Mouse (Mus musculus) ZHBTc4 (cell line): ENCODE measurements around the gene Apobec4.
"Not testable (repeated sequence)": the region's sequence is repeated elsewhere in the genome, so short reads cannot be mapped to it uniquely, and the experiment has no call there.

Experiments
- DNase-seq: peaks from one replicate; pipeline ENCODE4 v3.0.0-alpha.2; 2011; ENCODE audit warnings: low read depth, low spot score

Apobec4 gene

GRCm38 (mm10) chr1:152766032-152766772 is 15.9 kb downstream of the Apobec4 start, which contains the start of the genes Rgl1 and Arpc5:
Rgl1 (minus strand) TSS chr1:152766351.
Arpc5 (plus strand) TSS chr1:152766542.
- peak; percentile 98 for DNase-seq

DNA sequence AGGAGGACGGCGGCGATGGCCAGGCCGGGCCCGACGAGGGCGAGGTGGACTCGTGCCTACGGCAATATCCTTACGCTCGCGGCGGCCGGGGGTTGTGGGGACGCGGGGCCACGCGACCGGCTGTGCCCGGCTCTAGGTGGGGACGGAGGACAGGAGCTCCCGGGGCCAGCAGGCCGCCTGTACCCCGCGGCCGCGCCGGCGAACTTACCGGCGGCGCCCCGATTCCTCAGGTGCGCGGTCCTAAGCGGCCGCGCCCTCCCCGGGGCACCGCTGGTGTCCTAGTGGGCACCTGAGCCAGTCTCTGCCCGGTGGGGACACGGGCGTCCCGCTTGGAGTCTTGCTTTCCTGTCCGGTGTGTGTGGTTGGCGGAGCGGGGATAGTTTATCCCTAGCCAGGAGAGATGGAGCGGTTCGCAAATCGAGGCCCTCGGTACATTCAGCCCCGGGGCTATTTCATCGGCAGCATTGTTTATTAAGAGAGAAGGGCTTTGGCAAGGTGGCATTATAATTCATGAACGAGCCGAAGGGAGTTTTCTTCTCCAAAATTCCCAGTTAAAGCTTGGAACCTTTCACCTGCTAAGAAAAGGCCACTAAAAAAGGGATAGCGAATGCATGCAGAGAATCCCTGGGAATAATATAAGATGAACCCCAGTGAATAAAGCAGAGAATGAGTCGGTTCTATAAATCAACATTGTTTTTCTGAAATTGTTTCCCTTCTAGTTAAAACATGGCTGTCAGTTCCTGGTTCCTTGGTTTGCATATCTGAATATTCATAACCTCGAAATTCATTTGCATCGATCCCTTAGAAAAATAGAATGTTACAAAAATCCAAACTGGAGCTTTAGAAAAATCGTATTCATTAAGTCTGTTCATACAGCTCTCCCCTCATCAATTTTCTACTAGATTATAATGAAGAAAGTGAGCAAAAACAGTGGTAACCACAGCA is 16.7 kb downstream of the Apobec4 start:
- DNase-seq, result peak; percentile 36

GRCm38 (mm10) chr1:152767749-152768488 is 17.6 kb downstream of the Apobec4 start:
- peak; percentile 92 for DNase-seq

DNA sequence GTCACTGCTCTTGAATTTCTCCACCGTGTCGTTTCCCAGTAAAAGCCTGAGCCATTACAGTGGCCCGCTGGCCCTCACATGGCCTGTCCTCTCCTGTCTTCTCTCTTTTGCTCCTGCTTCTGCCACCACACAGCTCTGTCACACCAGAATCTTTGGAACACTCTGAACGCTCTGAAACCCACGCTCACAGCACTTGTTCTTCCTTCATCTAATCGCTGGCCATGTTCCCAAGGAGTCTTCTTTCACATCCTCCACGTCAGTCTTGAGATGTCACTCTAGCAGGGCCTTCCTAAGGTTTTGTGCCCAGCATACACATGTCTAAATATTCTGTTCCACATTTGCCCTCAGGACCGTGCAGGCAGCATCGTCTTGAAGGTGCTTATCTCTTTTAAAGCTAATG is 20.7 kb downstream of the Apobec4 start:
- no peak for DNase-seq

- not testable (repeated sequence) for DNase-seq
Measured at GRCm38 (mm10) chr1:152774601-152775000, 24.2 kb downstream of the Apobec4 start.

- DNase-seq, result peak; percentile 87
Measured at GRCm38 (mm10) chr1:152779071-152779737, 28.9 kb downstream of the Apobec4 start.

GRCm38 (mm10) chr1:152784620-152785019 is 34.3 kb downstream of the Apobec4 start:
- DNase-seq, result no peak

GRCm38 (mm10) chr1:152785446-152785845 is 35.1 kb downstream of the Apobec4 start:
- not testable (repeated sequence) for DNase-seq

GRCm38 (mm10) chr1:152786953-152787352 is 36.6 kb downstream of the Apobec4 start:
- no peak for DNase-seq

DNA sequence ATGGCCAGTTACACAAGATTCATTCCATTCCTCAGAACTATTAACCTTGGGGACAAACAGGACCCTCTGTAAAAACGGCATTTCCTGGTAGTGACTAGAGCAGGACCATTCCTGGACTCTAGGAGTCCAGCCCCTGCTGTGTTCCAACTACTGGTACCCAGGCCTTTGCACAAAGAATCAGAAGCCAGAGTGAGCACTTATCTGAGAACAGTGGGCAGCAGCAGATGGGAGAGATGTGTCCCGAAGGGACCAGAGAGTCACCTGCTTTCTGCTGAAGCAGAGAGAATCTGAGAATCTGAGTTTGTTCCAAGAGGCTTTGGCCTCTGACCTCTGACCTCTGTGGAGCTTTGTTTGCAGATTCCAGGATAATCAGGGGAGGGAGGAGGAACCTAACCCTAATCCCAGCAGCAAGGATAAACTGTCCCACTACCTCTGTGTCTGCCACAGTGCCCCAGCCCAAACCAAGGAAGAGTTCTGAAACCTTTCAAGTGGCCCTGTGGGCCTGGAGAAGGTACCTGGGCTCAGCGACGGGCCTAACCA is 37.8 kb downstream of the Apobec4 start:
- DNase-seq, result no peak

DNA sequence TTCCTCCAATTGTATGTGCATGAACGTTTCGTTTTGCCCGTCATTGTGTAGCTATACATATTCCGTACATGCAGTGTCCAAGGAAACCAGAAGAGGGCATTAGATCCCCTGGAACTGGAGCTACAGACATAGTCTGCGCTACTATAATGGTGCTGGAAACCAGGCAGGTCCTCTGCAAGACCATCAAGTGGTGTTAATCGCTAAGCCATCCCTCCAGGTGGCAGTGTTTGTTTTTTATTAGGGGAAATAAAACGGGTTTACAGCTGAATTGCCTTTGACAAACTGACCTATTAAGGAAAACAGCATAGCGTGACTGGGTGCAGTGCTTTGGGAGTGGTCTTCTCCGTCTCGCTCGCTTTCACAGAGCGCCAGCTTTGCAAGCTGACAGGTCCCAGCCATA is 39.9 kb downstream of the Apobec4 start:
- DNase-seq, result peak; percentile 94

DNA sequence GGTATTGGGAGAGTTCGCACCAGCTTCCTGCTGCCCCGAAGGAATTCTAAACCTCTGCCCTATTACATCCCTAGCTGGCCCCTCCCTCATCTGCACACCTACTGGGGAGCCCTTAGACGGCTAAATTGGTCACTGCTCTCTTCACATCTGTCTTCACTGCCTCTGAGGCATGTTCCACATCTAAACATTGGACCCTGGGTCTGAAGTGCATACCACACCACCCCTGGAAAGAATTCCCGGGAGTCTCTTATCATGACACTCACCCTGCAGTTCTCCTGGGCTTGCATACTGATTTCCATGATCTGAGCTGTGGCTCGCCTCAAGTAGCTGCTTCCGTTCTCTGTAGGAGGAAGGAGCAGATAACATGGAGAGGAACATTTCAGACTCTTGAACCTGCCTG is 40.5 kb downstream of the Apobec4 start:
- peak; percentile 68 for DNase-seq

DNA sequence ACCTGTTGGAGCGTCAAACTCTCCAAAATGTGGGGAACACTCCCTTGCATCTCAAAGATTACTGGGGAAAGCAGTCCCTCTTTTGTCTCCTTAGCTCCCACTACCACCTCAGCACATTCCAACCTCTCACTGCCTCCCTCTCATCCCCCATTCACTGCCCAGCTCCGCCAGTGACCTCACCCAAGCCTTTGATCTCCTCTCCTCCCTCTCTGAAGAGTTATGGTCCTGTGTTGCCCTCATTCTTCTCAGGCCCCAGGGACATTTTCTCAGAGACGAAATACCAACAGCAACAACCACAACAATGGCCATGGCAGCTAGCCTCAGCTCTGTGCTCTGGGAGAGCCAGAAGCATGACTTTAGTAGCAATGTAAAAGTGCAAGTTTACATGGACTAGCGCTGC is 40.9 kb downstream of the Apobec4 start:
- peak; percentile 55 for DNase-seq

DNA sequence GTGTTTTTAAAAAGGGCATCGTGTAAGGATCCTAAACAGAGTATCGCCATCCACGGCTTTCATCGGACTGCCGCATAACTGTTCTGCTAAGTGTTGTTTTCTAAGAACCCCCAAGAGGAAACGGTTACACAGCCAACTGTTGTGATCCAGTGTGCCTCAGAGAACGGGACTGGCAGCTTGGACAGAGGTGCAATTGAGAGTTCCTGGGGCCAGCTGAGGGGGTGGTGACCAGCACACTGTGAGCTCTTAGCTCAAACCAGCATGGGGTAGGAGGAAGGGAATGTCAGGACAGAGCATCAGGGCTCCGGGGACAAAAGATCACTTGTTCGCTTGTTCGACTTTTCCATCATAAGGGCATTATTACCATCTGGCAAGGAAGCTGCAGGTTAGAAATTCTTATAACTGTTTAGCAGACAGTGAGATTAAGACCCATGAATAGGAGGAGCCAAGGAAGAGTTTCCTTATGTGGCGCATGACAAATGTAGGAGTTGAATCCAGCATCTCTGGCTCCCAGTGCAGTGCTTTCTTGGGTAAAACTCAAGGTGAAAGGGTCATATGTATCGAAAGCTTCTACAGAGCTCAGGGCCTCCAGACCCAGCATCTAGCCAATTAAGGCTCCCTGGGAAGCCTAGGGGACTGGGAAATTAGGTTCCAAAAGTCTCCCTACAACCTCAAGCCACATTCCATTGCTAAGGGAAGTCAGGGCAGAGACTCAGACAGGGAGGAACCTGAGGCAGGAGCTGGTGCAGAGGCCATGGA is 42.6 kb downstream of the Apobec4 start:
- DNase-seq, result peak; percentile 74

DNA sequence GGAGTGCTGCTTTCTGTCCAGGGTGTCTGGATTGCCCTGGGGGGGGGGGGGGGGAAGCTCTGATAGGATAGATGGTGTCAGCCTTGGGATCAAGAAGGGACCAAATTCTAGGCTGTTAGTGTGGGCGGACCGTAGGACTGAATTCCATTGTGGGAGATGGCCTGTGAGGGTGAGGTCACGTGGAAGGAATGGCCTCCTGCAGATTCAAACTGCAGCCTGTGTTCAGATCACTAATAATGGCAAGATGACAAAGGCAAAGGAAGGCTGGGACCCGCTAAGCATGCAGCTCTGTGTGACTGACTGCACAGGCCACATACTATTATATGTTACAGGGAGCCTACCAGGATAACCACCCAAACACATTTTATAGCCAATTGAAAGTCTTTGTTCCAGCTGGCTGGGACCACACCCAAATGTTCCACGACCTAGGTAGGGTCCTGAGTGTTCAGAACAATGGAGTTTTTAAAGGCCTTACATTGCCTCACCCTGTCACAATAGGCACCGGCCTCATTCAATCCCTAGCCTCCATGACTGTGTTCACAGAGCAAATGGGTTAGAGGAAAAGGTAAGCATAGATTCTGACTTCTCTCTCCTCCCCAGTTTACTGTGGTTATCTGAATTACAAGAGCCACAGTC is 43.3 kb downstream of the Apobec4 start:
- DNase-seq, result peak; percentile 92

DNA sequence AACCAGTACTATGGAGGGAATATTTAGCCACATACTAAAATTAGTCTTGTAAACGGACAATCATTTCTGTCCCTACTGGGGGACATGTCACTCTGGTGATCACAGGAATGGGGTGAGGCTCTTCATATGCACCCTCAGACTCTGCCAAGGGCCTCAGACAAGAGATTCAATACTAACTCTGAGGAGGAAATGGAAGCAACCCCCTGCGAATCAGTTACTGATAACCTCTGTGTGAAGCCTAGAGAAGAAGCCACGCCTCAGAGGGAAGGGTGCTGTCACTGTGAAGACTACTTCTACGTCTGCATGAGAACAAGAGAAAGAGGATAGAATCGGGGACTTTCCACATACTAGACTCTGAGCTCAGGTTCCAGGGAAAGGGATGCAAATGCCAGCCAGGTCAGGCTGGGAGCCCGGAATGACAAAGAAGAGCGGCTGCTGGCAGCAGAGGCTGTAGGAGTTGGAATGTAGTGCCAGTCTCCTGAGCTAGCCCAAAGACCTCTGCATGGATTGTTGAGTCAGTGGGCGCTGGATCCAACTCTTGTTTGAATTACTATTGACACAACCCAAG is 45.4 kb downstream of the Apobec4 start:
- peak; percentile 59 for DNase-seq

- peak; percentile 43 for DNase-seq
Measured at GRCm38 (mm10) chr1:152796683-152797263, 46.4 kb downstream of the Apobec4 start.

DNA sequence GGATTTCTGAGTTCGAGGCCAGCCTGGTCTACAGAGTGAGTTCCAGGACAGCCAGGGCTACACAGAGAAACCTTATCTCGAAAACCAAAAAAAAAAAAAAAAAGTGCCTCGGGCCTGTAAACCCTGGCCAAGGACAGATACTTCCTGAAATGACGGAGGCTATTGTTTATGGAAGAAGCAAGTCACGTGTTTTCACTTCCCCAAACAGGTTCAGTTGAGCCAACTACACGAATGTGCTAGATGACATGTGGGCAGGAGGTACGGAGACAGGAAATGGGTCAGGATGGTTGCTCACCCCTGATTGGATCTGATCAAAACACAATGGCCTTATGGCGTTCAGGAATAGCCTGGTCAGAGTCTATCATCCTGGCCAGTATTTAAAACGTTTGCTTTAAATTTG is 47.8 kb downstream of the Apobec4 start:
- peak; percentile 29 for DNase-seq

DNA sequence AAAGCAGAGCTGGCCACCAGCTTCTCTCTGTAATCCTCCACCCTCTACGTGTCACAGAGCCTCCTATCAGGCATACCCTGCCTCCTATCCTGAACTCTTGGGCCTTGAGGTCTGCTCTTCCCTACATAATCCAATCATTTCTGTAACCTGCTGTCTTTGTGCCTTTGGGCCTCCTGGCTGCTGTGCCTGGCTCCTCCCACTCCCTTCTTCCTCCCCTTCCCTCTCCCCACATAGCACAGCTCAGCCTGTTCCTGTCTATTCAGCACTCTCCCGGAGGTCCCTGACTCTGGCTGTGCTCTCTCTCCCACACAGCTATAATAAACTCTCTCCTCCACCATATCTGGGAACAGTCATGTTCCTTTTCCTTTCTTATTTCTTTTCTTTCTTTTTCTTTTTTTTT is 49.5 kb downstream of the Apobec4 start, which contains the start of gene Ncf2:
Ncf2 (plus strand) TSS at position 298 of the 400 bp plus-strand sequence.
- DNase-seq, result peak; percentile 72
